Mouse (Mus musculus) liver, embryonic 14.5 days (tissue): ENCODE measurements at regions not wholly inside any gene's neighbourhood (a gene's known extent, or its start where the extent isn't known, plus 50 kb on each side); places are given as distances from the start of the nearest gene placed in this dataset.

Experiments
- ATAC-seq: fragments of 200-750 bp; cut with Nextera tagmentation; 2 replicates; pipeline ENCODE4 v1.8.0; 2017; ENCODE audit warnings: moderate number of reproducible peaks, mild to moderate bottlenecking, moderate library complexity; ENCODE audit not compliant: insufficient read depth
- DNase-seq, 3 experiments: peaks; one replicate each; pipeline ENCODE4 v3.0.0-alpha.2; 2012 to 2013; ENCODE audit warnings: low read depth in 3 of 3, low spot score in 3 of 3
- H3K27ac ChIP-seq: fragments of 300-500 bp; sonication (generic); 2 replicates; pipeline ENCODE4 v1.5.1; 2014; ENCODE audit warnings: moderate library complexity, mild to moderate bottlenecking, control low read depth, inconsistent platforms
- H3K27me3 ChIP-seq: fragments of 300-500 bp; sonication (generic); 2 replicates; pipeline ENCODE4 v1.6.1; 2014; ENCODE audit warnings: mild to moderate bottlenecking, low read length, moderate library complexity; ENCODE audit not compliant: control insufficient read depth, insufficient read depth
- H3K36me3 ChIP-seq: fragments of 300-500 bp; sonication (generic); replicated peaks from 2 replicates; pipeline ENCODE4 v1.6.1; 2014; ENCODE audit warnings: low read depth; ENCODE audit not compliant: control insufficient read depth, insufficient read depth
- H3K4me1 ChIP-seq, 2 experiments: fragments of 200-500 bp in 1 of 2; fragments of 300-500 bp in 1 of 2; sonication (generic) in 1 of 2; replicated peaks; 2 replicates each; pipeline ENCODE4 v1.6.1; 2012 to 2014; ENCODE audit warnings: antibody characterized with exemption in 1 of 2, inconsistent platforms in 1 of 2, low read length in 1 of 2; ENCODE audit not compliant: control insufficient read depth in 2 of 2, insufficient read depth in 2 of 2
- H3K4me2 ChIP-seq: fragments of 300-500 bp; sonication (generic); 2 replicates; pipeline ENCODE4 v1.6.1; 2014; ENCODE audit warnings: low read depth, mild to moderate bottlenecking, control low read depth, moderate library complexity
- H3K4me3 ChIP-seq, 2 experiments: fragments of 200-500 bp in 1 of 2; fragments of 300-500 bp in 1 of 2; sonication (generic) in 1 of 2; 2 replicates each; pipeline ENCODE4 v1.5.1; 2012 to 2014; ENCODE audit warnings: low read depth in 2 of 2, low read length in 2 of 2, mild to moderate bottlenecking in 2 of 2, control low read depth in 1 of 2, inconsistent platforms in 1 of 2, moderate library complexity in 1 of 2; ENCODE audit not compliant: insufficient read depth in 1 of 2
- H3K9ac ChIP-seq: fragments of 300-500 bp; sonication (generic); replicated peaks from 2 replicates; pipeline ENCODE4 v1.6.1; 2014; ENCODE audit warnings: mild to moderate bottlenecking, control low read depth, moderate library complexity
- H3K9me3 ChIP-seq: fragments of 300-500 bp; sonication (generic); 2 replicates; pipeline ENCODE4 v1.6.1; 2016; ENCODE audit warnings: low read length, mixed read lengths; ENCODE audit not compliant: control insufficient read depth
- CTCF ChIP-seq: IDR thresholded peaks from 2 replicates; pipeline ENCODE4 v1.5.1; 2016; ENCODE audit warnings: antibody characterized with exemption, low read depth, control low read depth
- EP300 ChIP-seq: IDR thresholded peaks from 2 replicates; pipeline ENCODE4 v1.6.1; 2016; ENCODE audit warnings: antibody characterized with exemption, low read depth
- WGBS: fragments of 180-500 bp; shearing (Covaris S2); extraction: QIAGEN DNeasy Blood & Tissue Kit; methylation state at CpG from one replicate; pipeline ENCODE4 v1.1.7; 2014; ENCODE audit not compliant: insufficient replicate concordance; 5-methylcytosine and 5-hydroxymethylcytosine counted together

GRCm38 (mm10) chr13:70336069-70336468 is 301.4 kb downstream of the Ice1 start:
- H3K36me3 ChIP-seq, result no peaks in the 10 kb centered on the region
- H3K4me3 ChIP-seq, result no peak overlapping the region
- no peak for TF ChIP-seq EP300
- no peak for TF ChIP-seq CTCF
- ATAC-seq (no peak), DNase-seq (no peak)
- no peak overlapping the region for H3K9ac ChIP-seq
- no peaks in the 10 kb centered on the region for H3K9me3 ChIP-seq
- no peak overlapping the region for H3K4me2 ChIP-seq
- 59% methylated on average over 4 of the region's 4 CpGs for WGBS
- no peaks in the 10 kb centered on the region for H3K4me1 ChIP-seq
- no peak overlapping the region for H3K27ac ChIP-seq
- no peaks in the 10 kb centered on the region for H3K27me3 ChIP-seq

- no peaks in the 10 kb centered on the region for H3K27me3 ChIP-seq
- H3K4me3 ChIP-seq, result no peak overlapping the region
- no peaks in the 10 kb centered on the region for H3K4me1 ChIP-seq
- H3K4me2 ChIP-seq, result no peak overlapping the region
- TF ChIP-seq CTCF (no peak), EP300 (no peak)
- no peak overlapping the region for H3K27ac ChIP-seq
- WGBS, result 45% methylated on average over 3 of the region's 3 CpGs
- H3K36me3 ChIP-seq, result no peaks in the 10 kb centered on the region
- no peaks in the 10 kb centered on the region for H3K9me3 ChIP-seq
- H3K9ac ChIP-seq, result no peak overlapping the region
- ATAC-seq (no peak), DNase-seq (no peak)
Observed at GRCm38 (mm10) chr13:70340437-70340836, 297.0 kb downstream of the Ice1 start.

GRCm38 (mm10) chr13:70343191-70343734 is 294.2 kb downstream of the Ice1 start:
- Histone ChIP-seq H3K4me1 (no peaks in the 10 kb centered on the region), H3K4me2 (no peak overlapping the region), H3K9ac (no peak overlapping the region), H3K4me3 (no peak overlapping the region), H3K27me3 (no peaks in the 10 kb centered on the region), H3K36me3 (no peaks in the 10 kb centered on the region), H3K27ac (no peak overlapping the region), H3K9me3 (no peaks in the 10 kb centered on the region)
- ATAC-seq (no peak), DNase-seq (no peak)
- TF ChIP-seq CTCF (no peak), EP300 (no peak)
- WGBS, result 88% methylated on average over 1 of the region's 1 CpGs

GRCm38 (mm10) chr13:70343911-70344310 is 293.5 kb downstream of the Ice1 start:
- Histone ChIP-seq H3K27me3 (no peaks in the 10 kb centered on the region), H3K4me3 (no peak overlapping the region), H3K9me3 (no peaks in the 10 kb centered on the region), H3K4me1 (no peaks in the 10 kb centered on the region), H3K4me2 (no peak overlapping the region), H3K36me3 (no peaks in the 10 kb centered on the region), H3K9ac (no peak overlapping the region), H3K27ac (no peak overlapping the region)
- 55% methylated on average over 2 of the region's 2 CpGs for WGBS
- DNase-seq (no peak), ATAC-seq (no peak)
- no peak for TF ChIP-seq CTCF
- no peak for TF ChIP-seq EP300

- Histone ChIP-seq H3K4me1 (no peaks in the 10 kb centered on the region), H3K4me3 (no peak overlapping the region), H3K27ac (no peak overlapping the region), H3K36me3 (no peaks in the 10 kb centered on the region), H3K9ac (no peak overlapping the region), H3K27me3 (no peaks in the 10 kb centered on the region), H3K4me2 (no peak overlapping the region), H3K9me3 (no peaks in the 10 kb centered on the region)
- WGBS, result 61% methylated on average over 5 of the region's 5 CpGs
- no peak for ATAC-seq
- TF ChIP-seq CTCF (no peak), EP300 (no peak)
- DNase-seq, result no peak
Observed at GRCm38 (mm10) chr13:70344311-70344710, 293.1 kb downstream of the Ice1 start.
